Mouse (Mus musculus): ENCODE results near the gene Ccdc8.

GRCm38 (mm10) chr7:17010010-17010347 is 17.5 kb downstream of the Ccdc8 start:
- TF ChIP-seq CTCF (IDR thresholded peaks at IDR 0.05; ENCODE audit: borderline replicate concordance, insufficient read depth, low read depth, low read length) (no peak), POLR2A (IDR thresholded peaks at IDR 0.05; ENCODE audit: borderline replicate concordance, insufficient read depth, low read length) (no peak)
